Mouse (Mus musculus) liver, adult 2 months (tissue): ENCODE measurements around the gene Ifi35. TPM values are rescaled to one million over a fixed set of nuclear protein-coding genes. Genes with fewer than 3 reads are reported as not detected.

ENCODE experiments used
- DNase-seq: peaks from one replicate; pipeline ENCODE4 v3.0.0-alpha.2; 2011; ENCODE audit warnings: low read depth, low spot score; ENCODE audit errors: extremely low read depth
- H3K27ac ChIP-seq: fragments of 200-500 bp; replicated peaks from 2 replicates; pipeline ENCODE4 v1.5.1; 2012; ENCODE audit warnings: low read depth, mild to moderate bottlenecking, control low read depth, inconsistent platforms, low read length; ENCODE audit not compliant: insufficient read depth
- H3K27me3 ChIP-seq: fragments of 200-500 bp; 2 replicates; pipeline ENCODE4 v1.6.1; 2012; ENCODE audit warnings: mild to moderate bottlenecking, moderate library complexity, low read length, inconsistent platforms; ENCODE audit not compliant: control insufficient read depth, insufficient read depth
- H3K36me3 ChIP-seq: fragments of 200-500 bp; 2 replicates; pipeline ENCODE4 v1.6.1; 2012; ENCODE audit warnings: low read length, inconsistent platforms; ENCODE audit not compliant: control insufficient read depth, insufficient read depth
- H3K4me1 ChIP-seq: fragments of 200-500 bp; 2 replicates; pipeline ENCODE4 v1.6.1; 2011; ENCODE audit warnings: low read length; ENCODE audit not compliant: control insufficient read depth, insufficient read depth
- H3K4me3 ChIP-seq: fragments of 200-500 bp; 2 replicates; pipeline ENCODE4 v1.5.1; 2011; ENCODE audit warnings: low read depth, mild to moderate bottlenecking, control low read depth, low read length, moderate library complexity; ENCODE audit not compliant: insufficient read depth
- H3K79me2 ChIP-seq: fragments of 200-500 bp; 2 replicates; pipeline ENCODE4 v1.6.1; 2012; ENCODE audit warnings: inconsistent platforms, mild to moderate bottlenecking, low read length, moderate library complexity; ENCODE audit not compliant: control insufficient read depth, insufficient read depth
- H3K9ac ChIP-seq: fragments of 200-500 bp; 2 replicates; pipeline ENCODE4 v1.6.1; 2012; ENCODE audit warnings: low read depth, mild to moderate bottlenecking, control low read depth, inconsistent platforms, low read length
- CTCF ChIP-seq: fragments of 200-500 bp; IDR thresholded peaks from 2 replicates; pipeline ENCODE4 v1.5.1; 2011; ENCODE audit warnings: low read depth, low read length, control low read depth
- POLR2A ChIP-seq: fragments of 200-500 bp; IDR thresholded peaks from 2 replicates; pipeline ENCODE4 v1.6.1; 2011; ENCODE audit warnings: low read length, control low read depth; ENCODE audit not compliant: insufficient read depth; ENCODE audit errors: extremely low read depth
- WGBS: fragments of 180-500 bp; shearing (Covaris S2); methylation state at CpG from one replicate; pipeline ENCODE4 v1.1.7; 2018; 5-methylcytosine and 5-hydroxymethylcytosine counted together
- polyA plus RNA-seq: library from polyadenylated mRNA; depleted of rRNA; stranded (reverse); fragments of >200 nt; gene quantifications from 2 replicates; pipeline ENCODE4 v1.2.3, GENCODE M21; 2012
- total RNA-seq: library from RNA; depleted of rRNA; stranded (reverse); fragments of >200 nt; gene quantifications from 2 replicates; pipeline ENCODE4 v1.2.3, GENCODE M21; 2014

Ifi35 gene
- total and polyA plus RNA-seq, 2 experiments = 37.1 to 43.6 TPM

- Histone ChIP-seq H3K4me1 (peaks cover 29% of the 10 kb centered on the region), H3K79me2 (peaks cover 14% of the 10 kb centered on the region; the same call in 1 of the 2 replicates), H3K9ac (no peak overlapping the region), H3K4me3 (no peak overlapping the region), H3K27me3 (no peaks in the 10 kb centered on the region), H3K36me3 (peaks cover 1% of the 10 kb centered on the region), H3K27ac (no peak overlapping the region)
- TF ChIP-seq CTCF (peak; percentile 48), POLR2A (no peak)
- DNase-seq = peak; percentile 32
- WGBS = 79% methylated on average over 3 of the region's 3 CpGs
Observed at GRCm38 (mm10) chr11:101450394-101450793, 2.2 kb downstream of the Ifi35 start.

DNA sequence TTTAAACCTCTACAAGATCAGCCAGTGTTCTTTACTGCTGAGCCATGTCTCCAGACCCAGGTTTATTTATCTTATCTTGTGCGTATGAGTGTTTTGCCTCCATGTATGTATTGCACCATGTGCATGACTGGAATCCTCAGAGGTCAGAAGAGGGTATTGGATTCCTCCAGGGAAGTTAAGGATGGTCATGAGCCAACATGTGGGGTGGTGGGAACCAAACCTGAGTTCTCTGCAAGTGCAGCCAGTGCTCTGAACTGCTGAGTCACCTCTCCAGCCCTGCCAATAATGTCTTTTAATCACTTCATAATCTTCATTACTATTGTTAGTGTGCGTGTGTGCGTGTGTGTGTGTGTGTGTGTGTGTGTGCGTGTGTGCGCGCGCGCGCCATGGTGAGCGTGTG, 3.3 kb downstream of the Ifi35 start:
- Histone ChIP-seq H3K27me3 (no peaks in the 10 kb centered on the region), H3K4me1 (peaks cover 31% of the 10 kb centered on the region), H3K9ac (no peak overlapping the region), H3K79me2 (peaks cover 14% of the 10 kb centered on the region; the same call in 1 of the 2 replicates), H3K36me3 (peaks cover under 1% of the 10 kb centered on the region), H3K4me3 (no peak overlapping the region), H3K27ac (peak overlapping the region; percentile 63)
- peak; percentile 28 for DNase-seq
- WGBS = 72% methylated on average over 10 of the region's 10 CpGs
- TF ChIP-seq CTCF (no peak), POLR2A (no peak)

DNA sequence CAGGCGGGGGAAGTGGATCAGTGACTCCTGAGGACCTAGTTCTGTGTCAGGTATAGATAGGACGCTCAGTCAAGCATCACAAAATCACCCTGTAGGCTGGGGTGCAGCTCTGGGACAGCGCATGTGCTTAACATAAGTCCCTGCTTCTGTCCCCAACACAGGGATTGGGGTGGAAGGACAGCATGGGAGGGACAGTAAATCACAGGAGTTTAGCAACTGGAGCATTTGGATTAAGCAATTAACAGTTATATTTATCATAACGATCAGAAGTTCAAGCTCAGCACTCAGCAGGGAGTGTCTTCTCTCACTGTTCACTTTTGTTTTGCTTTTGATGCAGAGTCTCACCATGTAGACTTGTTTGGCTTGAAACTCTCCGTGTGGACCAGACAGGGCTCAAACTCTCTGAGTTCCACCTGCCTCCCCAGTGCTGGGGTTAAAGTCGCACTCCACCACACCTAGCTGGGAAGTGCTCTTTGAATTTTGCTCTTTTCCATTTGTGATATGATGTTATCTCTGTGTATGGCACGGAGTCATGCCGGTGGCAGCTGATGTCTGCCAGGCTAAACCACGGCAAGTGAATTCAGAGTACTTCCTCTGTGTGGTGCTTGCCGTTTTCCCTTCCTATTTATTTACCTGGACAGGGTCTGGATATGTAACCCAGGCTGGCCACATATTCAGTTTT, 4.0 kb downstream of the Ifi35 start:
- DNase-seq = peak; percentile 81
- TF ChIP-seq CTCF (no peak), POLR2A (no peak)
- peaks cover 14% of the 10 kb centered on the region; the same call in 1 of the 2 replicates for H3K79me2 ChIP-seq
- H3K36me3 ChIP-seq = peaks cover 8% of the 10 kb centered on the region
- no peak overlapping the region for H3K9ac ChIP-seq
- peak overlapping the region; percentile 63 for H3K27ac ChIP-seq
- peaks cover 31% of the 10 kb centered on the region for H3K4me1 ChIP-seq
- no peaks in the 10 kb centered on the region for H3K27me3 ChIP-seq
- whole genome bisulfite sequencing = 35% methylated on average over 10 of the region's 10 CpGs
- H3K4me3 ChIP-seq = no peak overlapping the region

DNA sequence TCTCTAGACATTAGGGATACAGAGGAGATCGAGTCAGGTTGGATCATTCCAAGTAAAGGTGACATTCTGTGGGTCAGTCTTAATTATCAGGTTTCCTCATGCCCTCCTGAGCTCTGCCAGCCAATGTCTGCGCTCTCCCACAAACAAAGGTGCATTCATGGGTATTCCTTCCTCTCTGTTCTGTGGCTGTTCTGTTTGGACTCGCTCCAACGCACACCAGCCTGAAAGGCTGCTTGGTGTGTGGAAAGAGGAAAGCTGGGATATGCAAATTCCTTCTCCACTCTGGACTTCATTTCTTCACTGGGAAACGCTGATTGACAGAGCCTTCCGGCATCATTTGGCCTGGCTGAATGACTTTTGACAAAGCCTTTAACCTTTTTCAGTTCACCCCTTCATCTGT, 6.5 kb downstream of the Ifi35 start:
- 71% methylated on average over 6 of the region's 6 CpGs for WGBS

DNA sequence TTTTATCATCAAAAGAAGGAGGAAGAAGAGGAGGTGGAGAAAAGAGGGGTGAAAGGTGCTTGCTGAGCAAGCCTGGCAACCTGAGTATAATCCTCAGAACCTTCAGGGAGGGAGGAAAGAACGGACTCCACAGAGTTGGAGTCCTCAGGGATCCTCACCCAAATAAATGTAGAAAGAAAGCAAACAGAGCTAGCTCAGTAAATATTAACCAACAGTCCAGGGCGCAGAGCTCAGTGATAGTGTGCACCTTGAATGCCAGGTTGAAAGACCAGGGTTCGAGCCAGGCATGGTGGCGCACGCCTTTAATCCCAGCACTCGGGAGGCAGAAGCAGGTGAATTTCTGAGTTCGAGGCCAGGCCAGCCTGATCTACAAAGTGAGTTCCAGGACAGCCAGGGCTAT, 7.4 kb downstream of the Ifi35 start:
- Histone ChIP-seq H3K36me3 (peaks cover 18% of the 10 kb centered on the region), H3K4me1 (peaks cover 26% of the 10 kb centered on the region), H3K27ac (peak overlapping the region; percentile 55), H3K27me3 (no peaks in the 10 kb centered on the region), H3K9ac (no peak overlapping the region; the same call in 1 of the 2 replicates), H3K4me3 (no peak overlapping the region), H3K79me2 (peaks cover 8% of the 10 kb centered on the region; the same call in 1 of the 2 replicates)
- DNase-seq = peak; percentile 75
- 32% methylated on average over 7 of the region's 7 CpGs for WGBS
- TF ChIP-seq CTCF (no peak), POLR2A (no peak)

More for the DNA sequence above, 6.5 kb downstream of the Ifi35 start:
- DNase-seq = no peak
- no peak overlapping the region for H3K9ac ChIP-seq
- H3K79me2 ChIP-seq = peaks cover 11% of the 10 kb centered on the region; the same call in 1 of the 2 replicates
- H3K36me3 ChIP-seq = peaks cover 18% of the 10 kb centered on the region
- no peaks in the 10 kb centered on the region for H3K27me3 ChIP-seq
- peaks cover 28% of the 10 kb centered on the region for H3K4me1 ChIP-seq
- H3K27ac ChIP-seq = no peak overlapping the region
- TF ChIP-seq POLR2A (no peak), CTCF (no peak)
- H3K4me3 ChIP-seq = no peak overlapping the region

DNA sequence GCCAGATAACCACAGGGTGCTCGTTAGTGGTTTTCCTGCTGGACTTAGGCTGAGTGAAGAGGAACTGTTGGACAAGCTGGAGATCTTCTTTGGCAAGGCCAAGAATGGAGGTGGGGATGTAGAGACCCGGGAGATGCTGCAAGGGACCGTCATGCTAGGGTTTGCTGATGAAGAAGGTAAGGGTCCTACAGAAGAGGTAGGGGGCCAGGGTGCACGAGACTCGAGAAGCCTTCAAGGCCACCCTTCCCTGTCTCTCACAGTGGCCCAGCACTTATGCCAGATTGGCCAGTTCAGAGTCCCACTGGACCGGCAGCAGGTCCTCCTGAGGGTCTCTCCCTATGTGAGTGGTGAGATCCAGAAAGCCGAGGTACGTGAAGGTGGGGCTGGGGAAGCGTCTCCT, 9.4 kb downstream of the Ifi35 start:
- DNase-seq = no peak
- Histone ChIP-seq H3K9ac (no peak overlapping the region), H3K27ac (no peak overlapping the region), H3K79me2 (peaks cover 8% of the 10 kb centered on the region; the same call in 1 of the 2 replicates), H3K27me3 (no peaks in the 10 kb centered on the region), H3K4me1 (peaks cover 12% of the 10 kb centered on the region), H3K4me3 (no peak overlapping the region), H3K36me3 (peaks cover 18% of the 10 kb centered on the region)
- 94% methylated on average over 9 of the region's 9 CpGs for WGBS
- TF ChIP-seq CTCF = no peak
